Mouse (Mus musculus) kidney, embryonic 14.5 days (tissue): ENCODE data around the gene Ccdc24. TPM values are rescaled to one million over a fixed set of nuclear protein-coding genes. Genes with fewer than 3 reads are reported as not detected.
A peak's percentile ranks its signal among the peaks of the same experiment; 100 is the strongest.

Experiments used
- ATAC-seq: fragments of 200-750 bp; cut with Nextera tagmentation; 2 replicates; pipeline ENCODE4 v1.8.0; 2017; ENCODE audit warnings: moderate number of reproducible peaks, mild to moderate bottlenecking, moderate TSS enrichment, moderate library complexity; ENCODE audit not compliant: low FRiP score, low TSS enrichment
- H3K27ac ChIP-seq: fragments of 300-500 bp; sonication (generic); 2 replicates; pipeline ENCODE4 v1.5.1; 2014; ENCODE audit warnings: low read depth, mild to moderate bottlenecking, low read length, moderate library complexity, mixed read lengths
- H3K27me3 ChIP-seq: fragments of 300-500 bp; sonication (generic); 2 replicates; pipeline ENCODE4 v1.6.1; 2014; ENCODE audit warnings: mild to moderate bottlenecking, low read length; ENCODE audit not compliant: control insufficient read depth, insufficient read depth
- H3K36me3 ChIP-seq: fragments of 300-500 bp; sonication (generic); 2 replicates; pipeline ENCODE4 v1.6.1; 2014; ENCODE audit warnings: low read length, mixed read lengths; ENCODE audit not compliant: control insufficient read depth, insufficient read depth
- H3K4me1 ChIP-seq: fragments of 300-500 bp; sonication (generic); 2 replicates; pipeline ENCODE4 v1.6.1; 2014; ENCODE audit warnings: low read length, mixed read lengths; ENCODE audit not compliant: control insufficient read depth, insufficient read depth
- H3K4me2 ChIP-seq: fragments of 300-500 bp; sonication (generic); replicated peaks from 2 replicates; pipeline ENCODE4 v1.6.1; 2014; ENCODE audit warnings: low read depth, mild to moderate bottlenecking, low read length
- H3K4me3 ChIP-seq: fragments of 300-500 bp; sonication (generic); 2 replicates; pipeline ENCODE4 v1.5.1; 2014; ENCODE audit warnings: mild to moderate bottlenecking, low read length
- H3K9ac ChIP-seq: fragments of 300-500 bp; sonication (generic); 2 replicates; pipeline ENCODE4 v1.6.1; 2014; ENCODE audit warnings: low read depth, mild to moderate bottlenecking, low read length, moderate library complexity
- H3K9me3 ChIP-seq: fragments of 300-500 bp; sonication (generic); 2 replicates; pipeline ENCODE4 v1.6.1; 2016; ENCODE audit warnings: low read length; ENCODE audit not compliant: control insufficient read depth
- WGBS: fragments of 180-500 bp; shearing (Covaris S2); extraction: QIAGEN DNeasy Blood & Tissue Kit; methylation state at CpG from one replicate; pipeline ENCODE4 v1.1.7; 2014; 5-methylcytosine and 5-hydroxymethylcytosine counted together
- polyA plus RNA-seq: library from polyadenylated mRNA; unstranded; fragments of >200 nt; fragmentation: Nextera tagmentation; extraction: Ambion mirVana; gene quantifications from 2 replicates; pipeline ENCODE4 v1.2.1, GENCODE M21; 2014

Gene Ccdc24
- polyA plus RNA-seq, 1 experiment from 2014 or later, result 2.0 TPM

GRCm38 (mm10) chr4:117862823-117863222 lies 9.5 kb downstream of the Ccdc24 start:
- Histone ChIP-seq H3K4me1 (peaks cover 16% of the 10 kb centered on the region), H3K27ac (no peak overlapping the region), H3K4me2 (no peak overlapping the region), H3K9ac (no peak overlapping the region), H3K36me3 (no peaks in the 10 kb centered on the region), H3K4me3 (no peak overlapping the region), H3K9me3 (no peaks in the 10 kb centered on the region), H3K27me3 (no peaks in the 10 kb centered on the region)
- WGBS, result 53% methylated on average over 4 of the region's 4 CpGs
- no peak for ATAC-seq

DNA sequence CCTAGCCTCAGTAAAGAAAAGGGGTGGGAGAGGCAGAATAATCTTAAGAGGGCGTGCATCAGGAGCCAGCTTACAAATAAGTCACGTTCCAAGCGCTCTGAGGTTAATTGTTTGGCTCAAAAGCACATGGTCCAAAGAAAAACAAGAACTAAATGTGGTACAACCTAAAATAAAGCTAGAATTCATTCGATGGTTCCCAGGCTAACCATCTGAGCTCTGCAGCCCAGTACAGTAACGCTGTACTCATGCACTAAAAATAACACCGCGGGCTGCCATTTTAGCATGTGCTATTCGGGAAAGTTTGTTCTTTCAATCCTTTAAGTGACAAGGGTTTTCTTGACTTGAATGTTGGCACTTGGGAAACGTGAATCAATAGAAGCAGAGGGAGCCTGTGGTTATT lies 11.8 kb downstream of the Ccdc24 start:
- no peak for ATAC-seq
- no peak overlapping the region for H3K9ac ChIP-seq
- H3K36me3 ChIP-seq, result peaks cover 6% of the 10 kb centered on the region; the same call in 1 of the 2 replicates
- 81% methylated on average over 9 of the region's 9 CpGs for WGBS
- H3K4me2 ChIP-seq, result no peak overlapping the region
- peaks cover 4% of the 10 kb centered on the region for H3K4me1 ChIP-seq
- H3K4me3 ChIP-seq, result no peak overlapping the region
- H3K9me3 ChIP-seq, result no peaks in the 10 kb centered on the region
- no peaks in the 10 kb centered on the region for H3K27me3 ChIP-seq
- no peak overlapping the region for H3K27ac ChIP-seq

- H3K4me2 ChIP-seq, result no peak overlapping the region
- no peaks in the 10 kb centered on the region for H3K4me1 ChIP-seq
- WGBS, result 80% methylated on average over 3 of the region's 3 CpGs
- H3K9ac ChIP-seq, result no peak overlapping the region
- H3K36me3 ChIP-seq, result peaks cover 6% of the 10 kb centered on the region; the same call in 1 of the 2 replicates
- ATAC-seq, result 0 out of 2 replicates have a peak, but pooled peaks have one; percentile 28
- H3K27ac ChIP-seq, result no peak overlapping the region
- no peaks in the 10 kb centered on the region for H3K9me3 ChIP-seq
- H3K4me3 ChIP-seq, result no peak overlapping the region
- no peaks in the 10 kb centered on the region for H3K27me3 ChIP-seq
Observed at GRCm38 (mm10) chr4:117858794-117859193, 13.6 kb downstream of the Ccdc24 start.

GRCm38 (mm10) chr4:117855146-117855545 lies 17.2 kb downstream of the Ccdc24 start:
- no peak for ATAC-seq
- no peaks in the 10 kb centered on the region for H3K27me3 ChIP-seq
- peaks cover 6% of the 10 kb centered on the region; the same call in 1 of the 2 replicates for H3K36me3 ChIP-seq
- H3K4me2 ChIP-seq, result no peak overlapping the region
- H3K27ac ChIP-seq, result no peak overlapping the region
- no peaks in the 10 kb centered on the region for H3K9me3 ChIP-seq
- no peak overlapping the region for H3K9ac ChIP-seq
- no peaks in the 10 kb centered on the region for H3K4me1 ChIP-seq
- 88% methylated on average over 9 of the region's 9 CpGs for WGBS
- H3K4me3 ChIP-seq, result no peak overlapping the region

DNA sequence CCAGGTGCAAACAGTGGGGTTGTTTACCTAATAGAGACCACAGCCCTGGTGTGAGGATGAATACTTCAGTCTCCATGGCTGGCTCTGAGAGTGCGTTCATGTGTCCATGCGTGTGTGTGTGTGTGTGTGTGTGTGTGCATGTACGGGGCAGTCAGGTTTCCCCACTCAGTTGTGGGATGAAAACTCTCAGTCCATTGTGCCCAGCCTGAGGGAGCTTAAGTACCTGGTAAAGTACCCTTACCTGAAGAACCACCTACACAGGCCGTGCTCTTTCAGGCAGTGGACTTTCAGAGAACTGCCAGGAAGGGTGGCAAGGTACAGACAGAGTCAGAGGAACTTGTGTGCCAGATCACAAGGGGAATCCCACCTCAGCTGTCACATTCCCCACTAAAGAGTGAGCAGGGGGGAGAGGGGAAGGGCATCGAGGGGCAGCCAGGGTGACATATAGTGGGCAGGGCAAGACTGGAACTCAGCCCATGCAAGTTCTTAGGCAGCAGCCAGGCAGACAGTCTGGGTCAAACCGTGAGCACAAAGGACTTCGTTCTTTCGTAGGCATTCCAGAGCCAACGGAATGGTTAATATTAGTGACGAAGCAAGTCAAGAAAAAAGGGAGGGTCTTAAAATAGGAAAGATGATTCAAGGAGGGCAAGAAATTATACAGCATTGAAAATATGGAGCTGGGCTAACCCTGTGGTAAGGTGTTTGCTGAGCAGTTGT lies 20.0 kb downstream of the Ccdc24 start:
- ATAC-seq, result no peak
- WGBS, result 89% methylated on average over 10 of the region's 10 CpGs
- H3K27me3 ChIP-seq, result no peaks in the 10 kb centered on the region
- H3K4me3 ChIP-seq, result no peak overlapping the region
- H3K4me1 ChIP-seq, result no peaks in the 10 kb centered on the region
- H3K9me3 ChIP-seq, result no peaks in the 10 kb centered on the region
- no peak overlapping the region for H3K27ac ChIP-seq
- H3K36me3 ChIP-seq, result peaks cover 6% of the 10 kb centered on the region; the same call in 1 of the 2 replicates
- no peak overlapping the region for H3K4me2 ChIP-seq
- H3K9ac ChIP-seq, result no peak overlapping the region

DNA sequence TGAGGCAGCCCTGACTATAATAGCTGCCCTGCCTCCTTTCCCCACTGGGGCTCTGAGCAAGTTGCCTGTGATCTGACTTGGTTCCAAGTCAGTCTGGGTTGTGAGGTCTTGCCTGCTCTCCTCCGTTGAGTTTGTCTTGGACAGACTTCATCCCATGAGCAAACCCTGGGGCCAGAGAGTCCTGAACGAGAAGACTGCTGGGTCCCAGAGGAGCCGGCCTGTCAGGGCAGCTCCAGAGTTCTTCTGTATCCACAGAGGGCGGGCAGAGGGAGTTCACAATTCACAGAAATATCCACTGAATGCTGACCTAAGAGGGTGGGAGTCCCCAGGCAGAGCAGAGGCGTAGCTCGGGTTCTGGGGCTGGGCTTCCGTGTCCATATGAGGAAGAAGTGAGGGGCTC lies 21.5 kb downstream of the Ccdc24 start:
- no peak overlapping the region for H3K27ac ChIP-seq
- H3K27me3 ChIP-seq, result no peaks in the 10 kb centered on the region
- no peak overlapping the region for H3K4me3 ChIP-seq
- ATAC-seq, result no peak
- no peak overlapping the region for H3K9ac ChIP-seq
- H3K9me3 ChIP-seq, result no peaks in the 10 kb centered on the region
- 67% methylated on average over 7 of the region's 7 CpGs for WGBS
- no peaks in the 10 kb centered on the region for H3K36me3 ChIP-seq
- no peaks in the 10 kb centered on the region for H3K4me1 ChIP-seq
- H3K4me2 ChIP-seq, result no peak overlapping the region

DNA sequence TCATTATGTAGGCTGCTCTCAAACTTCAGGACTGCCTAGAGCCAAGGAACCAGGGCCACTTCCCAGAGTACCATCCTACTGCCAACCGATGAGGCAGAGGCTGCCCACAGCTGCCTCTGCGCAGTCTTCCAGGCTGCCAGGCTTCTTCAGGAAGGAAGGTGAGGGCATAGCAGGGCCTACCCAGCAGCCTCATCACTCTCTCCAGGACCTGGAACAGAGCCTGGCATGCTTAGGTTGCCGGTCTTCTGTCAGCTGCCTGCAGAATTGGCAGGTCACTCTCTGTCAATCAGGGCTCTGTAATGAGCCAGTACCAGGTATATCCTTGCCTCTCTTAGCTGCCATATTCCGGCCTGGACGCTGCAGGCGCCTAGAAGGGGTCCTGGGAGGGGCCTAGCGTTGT lies 22.2 kb downstream of the Ccdc24 start:
- WGBS, result 83% methylated on average over 7 of the region's 7 CpGs
- no peak overlapping the region for H3K4me3 ChIP-seq
- no peaks in the 10 kb centered on the region for H3K4me1 ChIP-seq
- no peak overlapping the region for H3K4me2 ChIP-seq
- H3K9me3 ChIP-seq, result no peaks in the 10 kb centered on the region
- H3K9ac ChIP-seq, result no peak overlapping the region
- no peak overlapping the region for H3K27ac ChIP-seq
- H3K27me3 ChIP-seq, result no peaks in the 10 kb centered on the region
- ATAC-seq, result no peak
- no peaks in the 10 kb centered on the region for H3K36me3 ChIP-seq

DNA sequence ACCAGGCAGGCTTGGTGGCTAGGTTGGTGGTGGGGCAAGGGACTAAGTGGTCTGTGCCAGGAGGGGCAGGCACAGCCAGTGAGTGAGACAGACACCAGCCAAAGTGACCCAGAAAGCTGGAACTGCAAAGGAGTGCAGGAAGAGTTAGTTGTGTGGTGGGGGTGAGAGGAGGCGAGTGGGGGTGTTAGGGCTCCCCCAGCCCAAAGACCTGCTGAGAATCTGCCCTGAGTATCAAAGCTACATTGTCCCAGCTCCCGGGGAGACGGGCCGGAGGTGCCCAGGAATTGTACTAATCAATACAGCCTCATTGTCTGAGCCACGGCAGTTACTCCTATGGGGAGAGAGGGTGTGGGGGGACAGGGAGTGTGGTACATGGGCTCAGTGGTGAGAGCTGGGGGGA lies 22.9 kb downstream of the Ccdc24 start:
- no peak overlapping the region for H3K4me3 ChIP-seq
- H3K4me2 ChIP-seq, result no peak overlapping the region
- H3K36me3 ChIP-seq, result no peaks in the 10 kb centered on the region
- WGBS, result 72% methylated on average over 5 of the region's 5 CpGs
- no peaks in the 10 kb centered on the region for H3K9me3 ChIP-seq
- no peak for ATAC-seq
- H3K4me1 ChIP-seq, result no peaks in the 10 kb centered on the region
- no peak overlapping the region for H3K27ac ChIP-seq
- H3K9ac ChIP-seq, result no peak overlapping the region
- H3K27me3 ChIP-seq, result no peaks in the 10 kb centered on the region

DNA sequence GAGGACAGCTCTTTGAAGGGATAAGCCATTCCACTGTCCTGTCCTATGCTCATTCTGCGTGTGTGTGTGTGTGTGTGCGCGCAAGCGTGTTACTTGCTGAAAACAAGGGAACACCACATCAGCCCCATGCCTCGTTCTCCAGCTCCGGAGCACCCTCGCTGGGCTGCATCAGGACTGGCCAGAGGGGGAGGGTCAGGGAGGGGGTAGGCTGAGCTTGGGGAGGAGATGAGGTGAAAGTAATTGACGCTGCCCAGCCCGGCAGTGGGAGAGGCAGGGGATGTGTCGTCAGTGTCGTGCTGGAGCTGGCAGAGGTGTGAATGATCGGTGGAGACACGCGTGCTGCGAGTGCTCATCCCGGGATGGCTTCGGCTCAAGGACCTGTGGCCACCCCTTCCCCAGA lies 23.3 kb downstream of the Ccdc24 start:
- no peak overlapping the region for H3K4me3 ChIP-seq
- no peak overlapping the region for H3K27ac ChIP-seq
- no peaks in the 10 kb centered on the region for H3K27me3 ChIP-seq
- no peak overlapping the region for H3K4me2 ChIP-seq
- H3K9me3 ChIP-seq, result no peaks in the 10 kb centered on the region
- WGBS, result 48% methylated on average over 17 of the region's 17 CpGs
- H3K36me3 ChIP-seq, result no peaks in the 10 kb centered on the region
- no peak for ATAC-seq
- H3K4me1 ChIP-seq, result no peaks in the 10 kb centered on the region
- H3K9ac ChIP-seq, result no peak overlapping the region
